Comparison of ENCODE assay signal across 30 mouse cellular contexts in the genomic region with DNA sequence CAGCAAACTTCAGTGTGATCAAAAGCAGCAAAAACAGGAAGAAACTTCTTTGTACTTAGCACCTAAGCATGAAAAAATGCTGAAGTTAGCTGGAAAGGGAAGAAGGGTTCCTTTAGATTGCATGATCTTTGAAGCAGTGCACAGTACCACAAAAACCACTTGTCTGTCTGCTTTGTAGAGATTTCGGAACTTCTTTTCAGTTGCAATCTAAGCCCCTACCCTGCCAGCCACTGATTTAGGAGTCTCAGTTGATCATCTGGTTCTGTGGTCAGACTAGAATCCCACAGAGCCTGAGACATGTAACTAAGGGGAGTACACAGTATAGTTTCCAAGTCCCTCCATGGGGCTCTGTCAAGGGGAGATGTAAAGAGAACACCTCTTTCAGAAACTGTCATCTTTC. TPM values are rescaled to one million over a fixed set of nuclear protein-coding genes. Genes with fewer than 3 reads are reported as not detected.
DNase-seq lines count a peak whose midpoint lies in the region; ATAC-seq and TF ChIP-seq lines count a peak whose summit lies in the region.
"Had no signal": no experiment of that assay in that cellular context is flagged by ENCODE, and none has a peak within 500 bp of the region (broad histone marks: within the 10 kb centered on the region; RNA-seq: fewer than 3 reads in every experiment).

No protein-coding gene starts in this region.

- H3K4me3 ChIP-seq in kidney, postnatal 0 days (replicated peaks; ENCODE audit: low read depth, low read length) = no peak overlapping the region
- no peak overlapping the region for H3K4me3 ChIP-seq in embryonic facial prominence, embryonic 15.5 days (replicated peaks)
- H3K4me3 ChIP-seq: forebrain, embryonic 10.5 days; heart, embryonic 13.5 days; limb, embryonic 12.5 days; lung, embryonic 15.5 days; midbrain, embryonic 10.5 days had no signal

- whole genome bisulfite sequencing in kidney, postnatal 0 days = 58% methylated on average over 1 of the region's 1 CpGs
- WGBS in embryonic facial prominence, embryonic 15.5 days = 59% methylated on average over 1 of the region's 1 CpGs

- no peak overlapping the region for H3K9ac ChIP-seq in kidney, postnatal 0 days (ENCODE audit: low read depth, low read length)
- H3K9ac ChIP-seq in embryonic facial prominence, embryonic 15.5 days = no peak overlapping the region
- H3K9ac ChIP-seq: heart, embryonic 13.5 days; hindbrain, embryonic 14.5 days; limb, embryonic 12.5 days; liver, embryonic 14.5 days; lung, embryonic 15.5 days had no signal

- no peaks in the 10 kb centered on the region for H3K9me3 ChIP-seq in kidney, postnatal 0 days (replicated peaks; ENCODE audit: low read length)
- H3K9me3 ChIP-seq in embryonic facial prominence, embryonic 15.5 days (replicated peaks) = no peaks in the 10 kb centered on the region
- H3K9me3 ChIP-seq: forebrain, embryonic 10.5 days; heart, embryonic 13.5 days; limb, embryonic 12.5 days; lung, embryonic 15.5 days; midbrain, embryonic 10.5 days had no signal

- DNase-seq in kidney, postnatal 0 days (ENCODE audit: low spot score) = no peak
- no peak for DNase-seq in kidney, postnatal 4 days
- DNase-seq in MEL-GATA-1-ER (ENCODE audit: extremely low read depth, low read depth) = peak; percentile 9
- DNase-seq in right cerebral cortex, postnatal 10 days (ENCODE audit: low spot score in 2 of 2) = no peak
- no peak for DNase-seq in lung, postnatal 14 days
- DNase-seq in adipocyte (ENCODE audit: low spot score) = no peak
- DNase-seq: adrenal gland, postnatal 14 days; cerebellum, adult 11 months; cerebellum, postnatal 14 days; gastrocnemius, postnatal 10 days; heart, adult 11 months; lung, postnatal 4 days; right cerebral cortex, postnatal 4 days; thymus, postnatal 14 days had no signal

- ATAC-seq in kidney, postnatal 0 days (replicated peaks; ENCODE audit: low FRiP score, low read depth) = no peak
- ATAC-seq in embryonic facial prominence, embryonic 15.5 days (ENCODE audit: insufficient number of reproducible peaks, low FRiP score, low TSS enrichment, low read depth) = peak; percentile 75
- ATAC-seq in megakaryocyte progenitor cell, adult 5-6 weeks (replicated peaks; ENCODE audit: poor library complexity) = peak; percentile 80
- ATAC-seq: forebrain, embryonic 16.5 days; inflammation-experienced regulatory T-cells, adult 6 months had no signal

- peaks cover 16% of the 10 kb centered on the region; the same call in 1 of the 2 replicates for H3K4me1 ChIP-seq in kidney, postnatal 0 days (replicated peaks; ENCODE audit: insufficient read depth, low read length)
- peaks cover 19% of the 10 kb centered on the region for H3K4me1 ChIP-seq in embryonic facial prominence, embryonic 15.5 days
- H3K4me1 ChIP-seq: heart, embryonic 13.5 days; lung, embryonic 15.5 days had no signal

- no peak for TF ChIP-seq CTCF in kidney, postnatal 0 days (IDR thresholded peaks at IDR 0.05; ENCODE audit: low read depth)

- peak overlapping the region; percentile 65 for H3K27ac ChIP-seq in kidney, postnatal 0 days
- no peak overlapping the region for H3K27ac ChIP-seq in embryonic facial prominence, embryonic 15.5 days (replicated peaks)
- H3K27ac ChIP-seq: forebrain, embryonic 10.5 days; heart, embryonic 13.5 days; hindbrain, embryonic 14.5 days; limb, embryonic 12.5 days; liver, embryonic 14.5 days; lung, embryonic 15.5 days; midbrain, embryonic 10.5 days had no signal

- H3K36me3 ChIP-seq in kidney, postnatal 0 days (ENCODE audit: insufficient read depth, low read length) = no peaks in the 10 kb centered on the region
- no peaks in the 10 kb centered on the region for H3K36me3 ChIP-seq in embryonic facial prominence, embryonic 15.5 days
- H3K36me3 ChIP-seq: forebrain, embryonic 10.5 days; heart, embryonic 13.5 days; limb, embryonic 12.5 days; lung, embryonic 15.5 days; midbrain, embryonic 10.5 days had no signal

- H3K4me2 ChIP-seq in kidney, postnatal 0 days (ENCODE audit: low read length) = no peak overlapping the region
- no peak overlapping the region for H3K4me2 ChIP-seq in embryonic facial prominence, embryonic 15.5 days (replicated peaks)
- H3K4me2 ChIP-seq: heart, embryonic 13.5 days; lung, embryonic 15.5 days had no signal

- no peaks in the 10 kb centered on the region for H3K27me3 ChIP-seq in kidney, postnatal 0 days (ENCODE audit: insufficient read depth, low read length)
- H3K27me3 ChIP-seq in embryonic facial prominence, embryonic 15.5 days = no peaks in the 10 kb centered on the region
- H3K27me3 ChIP-seq: heart, embryonic 13.5 days; limb, embryonic 12.5 days; lung, embryonic 15.5 days had no signal

RNA-seq across cellular contexts. Expression of gene C1qtnf3, which starts 1.3 kb away (rescaled TPM):
- polyA plus RNA-seq in kidney, postnatal 0 days (2015; fragmentation: Nextera tagmentation; extraction: Ambion mirVana) = 20.1 and 24.0 TPM in 2 replicates
- 30.9 and 44.5 TPM in 2 replicates for polyA plus RNA-seq in embryonic facial prominence, embryonic 15.5 days (2015; fragmentation: Nextera tagmentation; extraction: Ambion mirVana)
- not detected in 2 replicates for total RNA-seq in megakaryocyte progenitor cell, adult 5-6 weeks (2015)
- not detected in 2 replicates for total RNA-seq in megakaryocyte progenitor cell, adult 5-6 weeks (2017)
- polyA plus RNA-seq: forebrain, embryonic 10.5 days had no signal

RNA-seq across cellular contexts. Expression of gene Amacr, which starts 28.1 kb away (rescaled TPM):
- 47.4 and 54.5 TPM in 2 replicates for polyA plus RNA-seq in kidney, postnatal 0 days (2015; fragmentation: Nextera tagmentation; extraction: Ambion mirVana)
- polyA plus RNA-seq in embryonic facial prominence, embryonic 15.5 days (2015; fragmentation: Nextera tagmentation; extraction: Ambion mirVana) = 21.5 and 27.4 TPM in 2 replicates
- total RNA-seq in megakaryocyte progenitor cell, adult 5-6 weeks (2015) = 2.6 and 2.8 TPM in 2 replicates
- 2.0 and 3.3 TPM in 2 replicates for total RNA-seq in megakaryocyte progenitor cell, adult 5-6 weeks (2017)

RNA-seq across cellular contexts. Expression of gene Slc45a2, which starts 47.1 kb away (rescaled TPM):
- polyA plus RNA-seq in kidney, postnatal 0 days (2015; fragmentation: Nextera tagmentation; extraction: Ambion mirVana) = 0.04 TPM in 2 replicates
- polyA plus RNA-seq in embryonic facial prominence, embryonic 15.5 days (2015; fragmentation: Nextera tagmentation; extraction: Ambion mirVana) = 1.5 and 1.7 TPM in 2 replicates
- not detected in 2 replicates for total RNA-seq in megakaryocyte progenitor cell, adult 5-6 weeks (2015)
- total RNA-seq in megakaryocyte progenitor cell, adult 5-6 weeks (2017) = not detected in 2 replicates
- total RNA-seq: adrenal gland, postnatal 14 days; gastrocnemius, postnatal 10 days; heart, postnatal 36 days; layer of hippocampus, postnatal 10 days; midbrain, postnatal 0 days had no signal
- polyA plus RNA-seq: C2C12; heart, embryonic 13.5 days; inflammation-experienced regulatory T-cells, adult 6 months; lung, embryonic 15.5 days; midbrain, postnatal 0 days; stomach, embryonic 14.5 days had no signal
